Mouse (Mus musculus): Measurements from ENCODE around the gene Casp2. TPM values are rescaled to one million over a fixed set of nuclear protein-coding genes. Genes with fewer than 3 reads are reported as not detected.

Gene Casp2
- total RNA-seq, 2 experiments from 2014 or later: 16.5 to 17.4 TPM

GRCm38 (mm10) chr6:42265391-42266330, 876 bp downstream of the Casp2 start:
- DNase-seq: no peak
- intact Hi-C loops (cut with DNase I): loop anchor here (2.0 to 5.0 kb wide), 2 partner anchors 83 to 107 kb away; partner anchors contain the start of genes Epha1 and Zyx

GRCm38 (mm10) chr6:42270817-42271216, 6.0 kb downstream of the Casp2 start:
- intact Hi-C loops (cut with DNase I): no loop called here
- DNase-seq: no peak

- intact Hi-C loops (cut with DNase I): no loop called here
- DNase-seq: no peak
These were observed 11.4 kb downstream of the Casp2 start for GRCm38 (mm10) chr6:42276151-42276550.

- peak in 1 of 2 experiments; percentile 37 for DNase-seq
- intact Hi-C loops (cut with DNase I): no loop called here
These were observed 18.2 kb downstream of the Casp2 start for GRCm38 (mm10) chr6:42282865-42283528.

GRCm38 (mm10) chr6:42286448-42286847, 21.7 kb downstream of the Casp2 start, which contains the start of gene Clcn1:
Clcn1 (plus strand) TSS chr6:42286685.
- DNase-seq: no peak
- intact Hi-C loops (cut with DNase I): no loop called here

GRCm38 (mm10) chr6:42287562-42287961, 22.8 kb downstream of the Casp2 start:
- intact Hi-C loops (cut with DNase I): no loop called here
- no peak for DNase-seq

GRCm38 (mm10) chr6:42293327-42293726, 28.5 kb downstream of the Casp2 start:
- DNase-seq: no peak
- intact Hi-C loops (cut with DNase I): no loop called here

GRCm38 (mm10) chr6:42295549-42296094, 30.8 kb downstream of the Casp2 start:
- intact Hi-C loops (cut with DNase I): no loop called here
- no peak for DNase-seq

- intact Hi-C loops (cut with DNase I): no loop called here
- DNase-seq: no peak
These were observed 34.6 kb downstream of the Casp2 start for GRCm38 (mm10) chr6:42299362-42299761.

GRCm38 (mm10) chr6:42309816-42310378, 45.1 kb downstream of the Casp2 start:
- no peak for DNase-seq
- intact Hi-C loops (cut with DNase I): no loop called here

GRCm38 (mm10) chr6:42310427-42311053, 45.8 kb downstream of the Casp2 start:
- DNase-seq: no peak
- intact Hi-C loops (cut with DNase I): no loop called here

GRCm38 (mm10) chr6:42318293-42318692, 53.5 kb downstream of the Casp2 start:
- no peak for DNase-seq
- intact Hi-C loops (cut with DNase I): no loop called here

- DNase-seq: no peak
- intact Hi-C loops (cut with DNase I): loop anchor here (10.0 kb wide), 1 partner anchor 559 kb away; no protein-coding TSS in a partner anchor
These were observed 58.7 kb downstream of the Casp2 start for GRCm38 (mm10) chr6:42323371-42324066.

- peak in 1 of 2 experiments; percentile 24 for DNase-seq
- intact Hi-C loops (cut with DNase I): loop anchor here (10.0 kb wide), 1 partner anchor 559 kb away; no protein-coding TSS in a partner anchor
These were observed 59.3 kb downstream of the Casp2 start for GRCm38 (mm10) chr6:42324067-42324481.

GRCm38 (mm10) chr6:42324482-42325267, 59.9 kb downstream of the Casp2 start, which contains the start of gene Fam131b:
Fam131b (minus strand) TSS chr6:42324643.
- DNase-seq: peak; percentile 45 to 68
- intact Hi-C loops (cut with DNase I): loop anchor here (1.0 to 10.0 kb wide), 2 partner anchors 97 to 560 kb away; no protein-coding TSS in a partner anchor

GRCm38 (mm10) chr6:42325268-42325609, 60.5 kb downstream of the Casp2 start:
- DNase-seq: peak; percentile 80 to 89
- intact Hi-C loops (cut with DNase I): loop anchor here (1.0 to 10.0 kb wide), 2 partner anchors 98 to 560 kb away; no protein-coding TSS in a partner anchor

- no peak for DNase-seq
- intact Hi-C loops (cut with DNase I): loop anchor here (10.0 kb wide), 1 partner anchor 562 kb away; no protein-coding TSS in a partner anchor
These were observed 61.7 kb downstream of the Casp2 start for GRCm38 (mm10) chr6:42326509-42326908.

GRCm38 (mm10) chr6:42328757-42329156, 64.0 kb downstream of the Casp2 start:
- intact Hi-C loops (cut with DNase I): loop anchor here (10.0 kb wide), 1 partner anchor 564 kb away; no protein-coding TSS in a partner anchor

More at GRCm38 (mm10) chr6:42328757-42329156, 64.0 kb downstream of the Casp2 start:
- DNase-seq: no peak

All from heart, postnatal 14 days (tissue).